ENCODE assay signal across 18 mouse cellular contexts in genomic region chr17:90059320-90060111, GRCm38 (mm10).
DNase-seq lines count a peak whose midpoint lies in the region; ATAC-seq lines count a peak whose summit lies in the region.
"Had no signal": no experiment of that assay in that cellular context is flagged by ENCODE, and none has a peak within 500 bp of the region (broad histone marks: within the 10 kb centered on the region; RNA-seq: fewer than 3 reads in every experiment).

No protein-coding gene starts in this region.

- no peak overlapping the region for H3K9ac ChIP-seq in forebrain, embryonic 12.5 days
- no peak overlapping the region for H3K9ac ChIP-seq in forebrain, embryonic 15.5 days (replicated peaks)
- no peak overlapping the region for H3K9ac ChIP-seq in midbrain, embryonic 14.5 days (replicated peaks; ENCODE audit: low read length)
- H3K9ac ChIP-seq: heart, embryonic 15.5 days; liver, embryonic 14.5 days; stomach, embryonic 15.5 days had no signal

- no peak for DNase-seq in forebrain, embryonic 10.5 days (ENCODE audit: extremely low spot score, low spot score)
- DNase-seq in layer of hippocampus, adult 9-11 months, result peak; percentile 14
- no peak for DNase-seq in layer of hippocampus, postnatal 36 days
- DNase-seq in midbrain, embryonic 14.5 days, result peak; percentile 39
- DNase-seq in spleen, postnatal 14 days (ENCODE audit: low spot score in 2 of 2), result no peak
- no peak for DNase-seq in MN1 (ENCODE audit: low spot score)
- DNase-seq: adrenal gland, adult 2 months; cerebellum, adult 11 months; cerebellum, postnatal 36 days; heart, adult 18-20 months; kidney, adult 9 months; thymus, adult 2 months had no signal

- H3K4me1 ChIP-seq in forebrain, embryonic 12.5 days, result no peaks in the 10 kb centered on the region
- H3K4me1 ChIP-seq in forebrain, embryonic 10.5 days, result no peaks in the 10 kb centered on the region
- H3K4me1 ChIP-seq in forebrain, embryonic 15.5 days, result peaks cover 12% of the 10 kb centered on the region
- H3K4me1 ChIP-seq in midbrain, embryonic 14.5 days (ENCODE audit: control insufficient read depth, insufficient read depth, low read length), result peaks cover 9% of the 10 kb centered on the region; the same call in 1 of the 2 replicates
- H3K4me1 ChIP-seq: heart, embryonic 15.5 days; stomach, embryonic 15.5 days had no signal

- H3K9me3 ChIP-seq in forebrain, embryonic 12.5 days, result no peaks in the 10 kb centered on the region
- no peaks in the 10 kb centered on the region for H3K9me3 ChIP-seq in forebrain, embryonic 10.5 days
- no peaks in the 10 kb centered on the region for H3K9me3 ChIP-seq in forebrain, embryonic 15.5 days
- no peaks in the 10 kb centered on the region for H3K9me3 ChIP-seq in midbrain, embryonic 14.5 days (ENCODE audit: control insufficient read depth, low read length)
- H3K9me3 ChIP-seq: heart, embryonic 15.5 days; stomach, embryonic 15.5 days had no signal

- H3K27me3 ChIP-seq in forebrain, embryonic 12.5 days, result no peaks in the 10 kb centered on the region
- H3K27me3 ChIP-seq in forebrain, embryonic 10.5 days (ENCODE audit: poor library complexity, severe bottlenecking), result no peaks in the 10 kb centered on the region
- no peaks in the 10 kb centered on the region for H3K27me3 ChIP-seq in forebrain, embryonic 15.5 days
- no peaks in the 10 kb centered on the region for H3K27me3 ChIP-seq in midbrain, embryonic 14.5 days (ENCODE audit: control insufficient read depth, insufficient read depth, low read length)
- H3K27me3 ChIP-seq: CH12.LX; heart, embryonic 15.5 days; stomach, embryonic 15.5 days had no signal

- H3K4me2 ChIP-seq in forebrain, embryonic 12.5 days, result no peak overlapping the region
- no peak overlapping the region for H3K4me2 ChIP-seq in forebrain, embryonic 15.5 days (replicated peaks)
- no peak overlapping the region for H3K4me2 ChIP-seq in midbrain, embryonic 14.5 days (ENCODE audit: low read length)
- H3K4me2 ChIP-seq: heart, embryonic 15.5 days; stomach, embryonic 15.5 days had no signal

- H3K27ac ChIP-seq in forebrain, embryonic 12.5 days, result peak overlapping the region; percentile 25; the same call in 1 of the 2 replicates
- H3K27ac ChIP-seq in forebrain, embryonic 10.5 days, result no peak overlapping the region
- H3K27ac ChIP-seq in forebrain, embryonic 15.5 days (replicated peaks), result peak overlapping the region; percentile 75
- H3K27ac ChIP-seq in midbrain, embryonic 14.5 days (replicated peaks; ENCODE audit: low read depth, low read length), result no peak overlapping the region
- H3K27ac ChIP-seq: heart, embryonic 15.5 days; liver, embryonic 14.5 days; stomach, embryonic 15.5 days had no signal

- H3K36me3 ChIP-seq in forebrain, embryonic 12.5 days (replicated peaks), result no peaks in the 10 kb centered on the region
- H3K36me3 ChIP-seq in forebrain, embryonic 10.5 days (replicated peaks), result no peaks in the 10 kb centered on the region
- H3K36me3 ChIP-seq in forebrain, embryonic 15.5 days, result no peaks in the 10 kb centered on the region
- no peaks in the 10 kb centered on the region for H3K36me3 ChIP-seq in midbrain, embryonic 14.5 days (ENCODE audit: control insufficient read depth, insufficient read depth, low read length)
- H3K36me3 ChIP-seq: heart, embryonic 15.5 days; stomach, embryonic 15.5 days had no signal

- 81% methylated on average over 7 of the region's 7 CpGs for WGBS in forebrain, embryonic 12.5 days
- 87% methylated on average over 7 of the region's 7 CpGs for WGBS in forebrain, embryonic 10.5 days
- WGBS in forebrain, embryonic 15.5 days, result 77% methylated on average over 7 of the region's 7 CpGs
- WGBS in midbrain, embryonic 14.5 days, result 70% methylated on average over 7 of the region's 7 CpGs

- H3K4me3 ChIP-seq in forebrain, embryonic 12.5 days (replicated peaks), result no peak overlapping the region
- H3K4me3 ChIP-seq in forebrain, embryonic 10.5 days, result no peak overlapping the region
- H3K4me3 ChIP-seq in forebrain, embryonic 15.5 days, result no peak overlapping the region
- no peak overlapping the region for H3K4me3 ChIP-seq in midbrain, embryonic 14.5 days (replicated peaks; ENCODE audit: low read depth, low read length)
- H3K4me3 ChIP-seq: heart, embryonic 15.5 days; stomach, embryonic 15.5 days had no signal

- no peak for ATAC-seq in forebrain, embryonic 12.5 days (ENCODE audit: low FRiP score)
- ATAC-seq in forebrain, embryonic 15.5 days (replicated peaks), result no peak
- no peak for ATAC-seq in midbrain, embryonic 14.5 days (ENCODE audit: low FRiP score, low TSS enrichment)

Comparison
In these comparisons a context has a peak if more than half of its experiments do, and no peak if none do; other contexts are left out.
1. H3K27ac ChIP-seq: peak in forebrain, embryonic 12.5 days (single experiment) and forebrain, embryonic 15.5 days (single experiment); none in forebrain, embryonic 10.5 days (single experiment) and midbrain, embryonic 14.5 days (single experiment).
2. DNase-seq: peak in layer of hippocampus, adult 9-11 months (single experiment) and midbrain, embryonic 14.5 days (single experiment); none in forebrain, embryonic 10.5 days (single experiment), layer of hippocampus, postnatal 36 days (0 of 2), spleen, postnatal 14 days (0 of 2) and MN1 (single experiment).